33 mouse cellular contexts compared by ENCODE assay signal in genomic region chr4:99310956-99311355, GRCm38 (mm10). TPM values are rescaled to one million over a fixed set of nuclear protein-coding genes. Genes with fewer than 3 reads are reported as not detected.
"Had no signal": no experiment of that assay in that cellular context is flagged by ENCODE, and none has a peak within 500 bp of the region (broad histone marks: within the 10 kb centered on the region; RNA-seq: fewer than 3 reads in every experiment).

No protein-coding gene starts in this region.

- ATAC-seq: liver, embryonic 12.5 days; liver, postnatal 0 days; lung, postnatal 0 days; midbrain, embryonic 13.5 days; midbrain, embryonic 15.5 days; midbrain, embryonic 16.5 days had no signal

- H3K9me3 ChIP-seq: limb, embryonic 10.5 days; limb, embryonic 12.5 days; limb, embryonic 13.5 days; limb, embryonic 15.5 days; liver, embryonic 12.5 days; liver, embryonic 13.5 days; liver, embryonic 15.5 days; lung, embryonic 15.5 days; megakaryocyte, embryonic 14.5 days; midbrain, embryonic 10.5 days; midbrain, embryonic 12.5 days; midbrain, embryonic 13.5 days; midbrain, embryonic 15.5 days; neural tube, embryonic 12.5 days had no signal

- DNase-seq: left cerebral cortex, postnatal 4 days; liver; liver, embryonic 13.5 days; liver, postnatal 0 days; lung, adult 18-20 months; lung, adult 2 months; lung, embryonic 14.5 days; lung, postnatal 10 days; lung, postnatal 14 days; lung, postnatal 36 days; lung, postnatal 4 days; midbrain, embryonic 14.5 days had no signal

- H3K27ac ChIP-seq: limb, embryonic 10.5 days; limb, embryonic 12.5 days; limb, embryonic 13.5 days; limb, embryonic 15.5 days; liver, embryonic 12.5 days; liver, embryonic 13.5 days; liver, embryonic 14.5 days; liver, embryonic 15.5 days; lung, embryonic 15.5 days; macrophage; midbrain, embryonic 10.5 days; midbrain, embryonic 12.5 days; midbrain, embryonic 13.5 days; midbrain, embryonic 15.5 days; neural tube, embryonic 12.5 days had no signal

- H3K4me2 ChIP-seq: limb, embryonic 12.5 days; limb, embryonic 13.5 days; limb, embryonic 15.5 days; liver, embryonic 11.5 days; liver, embryonic 12.5 days; liver, embryonic 13.5 days; liver, embryonic 15.5 days; lung, embryonic 14.5 days; lung, embryonic 15.5 days; midbrain, embryonic 11.5 days; midbrain, embryonic 12.5 days; midbrain, embryonic 13.5 days; midbrain, embryonic 15.5 days; neural tube, embryonic 12.5 days had no signal

- H3K4me3 ChIP-seq: limb, embryonic 10.5 days; limb, embryonic 12.5 days; limb, embryonic 13.5 days; limb, embryonic 15.5 days; liver, embryonic 12.5 days; liver, embryonic 13.5 days; liver, embryonic 15.5 days; lung, embryonic 15.5 days; megakaryocyte, embryonic 14.5 days; midbrain, embryonic 10.5 days; midbrain, embryonic 12.5 days; midbrain, embryonic 13.5 days; midbrain, embryonic 15.5 days; myocyte; neural tube, embryonic 12.5 days had no signal

- H3K9ac ChIP-seq: limb, embryonic 12.5 days; limb, embryonic 13.5 days; limb, embryonic 15.5 days; liver, embryonic 12.5 days; liver, embryonic 13.5 days; liver, embryonic 14.5 days; liver, embryonic 15.5 days; liver, postnatal 0 days; lung, embryonic 14.5 days; lung, embryonic 15.5 days; midbrain, embryonic 12.5 days; midbrain, embryonic 13.5 days; midbrain, embryonic 15.5 days; neural tube, embryonic 12.5 days had no signal

- H3K4me1 ChIP-seq: limb, embryonic 10.5 days; limb, embryonic 12.5 days; limb, embryonic 15.5 days; liver, embryonic 12.5 days; liver, embryonic 13.5 days; liver, embryonic 15.5 days; lung, embryonic 15.5 days; megakaryocyte, embryonic 14.5 days; midbrain, embryonic 10.5 days; midbrain, embryonic 12.5 days; midbrain, embryonic 13.5 days; midbrain, embryonic 15.5 days; neural tube, embryonic 12.5 days had no signal

- H3K27me3 ChIP-seq: limb, embryonic 15.5 days; liver, embryonic 12.5 days; liver, embryonic 13.5 days; liver, embryonic 15.5 days; lung, embryonic 15.5 days; megakaryocyte, embryonic 14.5 days; midbrain, embryonic 12.5 days; midbrain, embryonic 13.5 days; midbrain, embryonic 15.5 days; neural tube, embryonic 12.5 days had no signal

- H3K36me3 ChIP-seq: limb, embryonic 10.5 days; limb, embryonic 12.5 days; limb, embryonic 13.5 days; limb, embryonic 15.5 days; liver, embryonic 12.5 days; liver, embryonic 13.5 days; liver, embryonic 15.5 days; lung, embryonic 15.5 days; midbrain, embryonic 10.5 days; midbrain, embryonic 12.5 days; midbrain, embryonic 13.5 days; midbrain, embryonic 15.5 days; neural tube, embryonic 12.5 days had no signal

RNA-seq across cellular contexts. Expression of gene Gm12689, which starts 15.3 kb away (rescaled TPM):
- polyA plus RNA-seq: liver, embryonic 11.5 days; lung, embryonic 15.5 days; midbrain, embryonic 10.5 days; neural tube, embryonic 11.5 days had no signal
